Mouse (Mus musculus) spleen, adult 18-20 months (tissue): ENCODE results near the gene Akirin1.

Experiments
- DNase-seq, 2 experiments: peaks; one replicate each; pipeline ENCODE4 v3.0.0; 2022; ENCODE audit warnings: mixed read lengths in 2 of 2

The Akirin1 gene

DNA sequence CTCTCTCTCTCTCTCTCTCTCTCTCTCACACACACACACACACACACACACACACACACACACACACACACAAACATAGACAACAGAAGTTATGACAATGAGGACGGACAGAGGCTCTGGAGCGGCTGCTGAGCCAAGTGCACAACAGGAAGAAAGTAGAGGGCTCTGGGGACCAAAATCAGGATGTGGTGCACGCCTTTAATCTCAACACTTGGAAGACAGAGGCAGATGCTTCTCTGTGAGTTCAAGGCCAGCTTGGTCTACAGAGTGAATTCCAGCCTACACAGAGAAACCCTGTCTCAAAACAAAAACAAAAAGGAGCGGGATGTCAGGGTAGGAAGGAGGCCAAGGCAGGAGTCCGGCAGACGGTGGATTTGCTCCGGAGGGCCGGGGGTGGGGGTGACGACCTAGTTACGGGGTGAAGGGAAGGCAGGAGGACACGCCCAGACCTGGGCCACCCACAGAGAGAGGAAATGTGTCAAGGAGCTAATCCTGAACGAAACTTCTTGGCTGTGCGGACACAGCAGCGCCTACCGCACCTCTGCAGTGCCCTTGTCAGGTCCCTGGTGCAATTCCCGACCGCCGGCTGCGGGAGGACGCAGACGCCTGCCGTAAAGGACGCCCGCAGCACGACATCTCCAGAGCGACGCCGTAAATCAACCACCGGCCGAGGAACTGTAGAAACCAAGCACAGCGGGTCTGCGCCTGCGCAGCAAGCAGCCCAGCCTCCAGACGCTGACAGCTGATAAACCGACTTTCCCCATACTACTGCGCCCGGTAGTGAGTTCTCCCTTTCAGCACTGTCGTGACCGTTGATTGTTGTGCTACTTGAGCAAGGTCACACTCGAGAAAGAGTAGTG, 32.3 kb downstream of the Akirin1 start, which contains the start of gene Ndufs5:
Gene Ndufs5 (minus strand): TSS at position 629 of the 860 bp plus-strand sequence.
- peak; percentile 90 to 97 for DNase-seq

DNA sequence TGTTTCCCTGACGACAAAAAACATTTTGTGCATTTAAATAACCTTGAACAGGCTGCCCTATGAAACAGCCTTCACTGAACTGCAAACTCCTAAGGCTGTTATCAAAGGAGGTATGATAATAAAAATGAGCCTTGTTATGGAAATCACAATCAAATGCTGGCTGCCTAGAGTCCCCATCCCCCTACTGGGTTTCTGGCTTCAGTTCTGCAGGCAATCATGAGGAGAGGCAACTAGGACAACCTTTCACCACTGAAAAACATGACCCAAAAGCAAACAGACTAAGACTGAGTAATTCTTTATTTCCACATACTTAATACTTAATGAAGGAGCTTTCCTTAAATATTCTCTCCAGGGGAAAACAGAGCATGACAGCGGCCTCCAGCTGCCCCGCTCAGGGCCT, 37.7 kb downstream of the Akirin1 start:
- DNase-seq, result no peak

DNA sequence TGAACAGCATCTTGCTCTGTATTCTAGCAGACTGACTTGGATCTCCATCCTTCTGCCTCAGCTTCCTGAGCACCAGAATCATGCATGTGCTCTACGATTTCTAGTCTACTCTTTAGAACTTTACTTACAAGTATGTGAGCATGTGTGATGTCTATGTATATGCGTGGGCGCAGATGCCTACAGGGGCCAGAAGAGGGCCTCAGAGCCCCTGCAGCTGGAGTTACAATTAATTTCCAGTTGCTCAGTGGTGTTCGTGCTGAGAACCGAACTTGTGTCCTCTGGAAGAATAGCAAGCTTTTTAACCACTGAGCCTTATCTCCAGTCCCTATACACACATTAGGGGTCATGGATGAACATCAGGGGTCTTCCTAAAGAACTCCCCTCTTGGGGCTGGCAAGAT, 42.8 kb downstream of the Akirin1 start:
- no peak for DNase-seq

DNA sequence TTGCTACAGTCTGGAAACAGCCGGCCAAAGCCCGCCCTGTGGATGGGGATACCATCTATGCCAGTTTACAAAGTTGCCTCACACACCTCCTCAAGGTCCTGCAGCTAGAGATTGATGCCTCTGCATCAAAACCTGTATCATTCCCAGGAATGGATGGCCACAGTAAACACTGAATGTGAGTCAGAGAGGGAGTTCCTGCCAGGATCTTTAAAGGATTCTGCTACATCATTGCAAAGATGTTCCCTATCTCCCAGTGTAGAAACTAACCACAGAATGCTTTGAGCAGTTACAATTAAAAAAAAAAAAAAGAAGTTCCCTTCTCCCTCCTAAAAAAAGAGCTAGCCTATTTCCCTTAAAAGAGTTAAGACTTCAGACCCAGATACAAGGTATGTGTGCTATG, 44.8 kb downstream of the Akirin1 start:
- DNase-seq, result no peak

DNA sequence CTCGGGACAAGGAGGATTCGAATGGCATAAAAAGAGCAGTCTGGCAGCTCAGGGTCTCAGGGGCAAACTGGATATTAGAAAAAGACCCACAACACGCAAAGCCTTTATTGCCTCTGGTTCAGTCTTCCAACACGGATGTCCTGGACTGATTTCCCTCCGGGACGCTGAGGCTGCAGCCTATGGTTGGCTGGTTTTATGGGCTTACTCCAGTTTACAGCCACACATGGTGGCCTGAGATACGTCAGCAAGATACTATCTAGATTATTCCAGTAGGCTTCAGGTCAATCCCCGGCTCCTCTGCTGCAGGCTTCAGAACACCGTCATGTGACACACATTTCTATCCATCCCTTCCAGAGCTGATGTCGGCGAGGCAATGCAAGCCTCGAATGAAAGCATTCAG, 56.8 kb downstream of the Akirin1 start:
- no peak for DNase-seq

DNA sequence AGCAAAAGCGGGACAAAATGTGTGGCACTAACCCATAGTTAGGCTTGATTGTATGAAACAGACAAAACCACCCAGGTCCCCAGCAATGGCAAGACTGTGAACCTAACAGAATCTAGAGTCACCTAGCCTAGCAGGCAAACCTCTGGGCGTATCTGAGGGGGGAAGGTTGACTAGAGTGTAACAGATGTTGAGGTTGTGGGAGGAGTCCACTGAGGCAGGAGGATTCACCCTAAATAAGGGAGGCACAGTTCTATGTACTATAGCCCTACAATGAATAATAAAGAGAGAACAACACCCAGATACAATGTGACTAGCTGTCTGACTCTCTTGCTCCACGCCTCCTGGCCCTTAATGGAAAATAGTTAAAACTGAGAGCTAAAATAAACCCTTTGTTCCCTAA, 58.1 kb downstream of the Akirin1 start:
- DNase-seq, result no peak

DNA sequence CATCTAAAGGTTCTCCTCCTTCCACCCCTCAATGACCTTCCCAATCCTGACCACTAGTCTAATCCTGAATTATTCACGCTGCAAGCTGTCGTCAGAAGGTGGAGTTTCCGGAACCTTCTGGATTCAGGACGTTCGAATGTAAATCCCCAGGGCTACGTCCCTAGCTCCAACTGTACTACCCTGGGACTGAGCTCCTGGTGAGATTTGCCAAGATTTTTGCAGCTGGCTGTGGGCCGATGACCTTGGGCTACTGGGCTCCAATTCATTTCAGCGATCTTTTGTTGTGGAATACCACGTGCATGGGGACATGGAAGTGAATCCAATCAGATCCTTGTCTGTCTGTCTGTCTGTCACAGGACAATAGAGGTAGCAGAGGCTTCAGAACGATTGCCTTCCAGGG, 59.8 kb downstream of the Akirin1 start:
- no peak for DNase-seq

DNA sequence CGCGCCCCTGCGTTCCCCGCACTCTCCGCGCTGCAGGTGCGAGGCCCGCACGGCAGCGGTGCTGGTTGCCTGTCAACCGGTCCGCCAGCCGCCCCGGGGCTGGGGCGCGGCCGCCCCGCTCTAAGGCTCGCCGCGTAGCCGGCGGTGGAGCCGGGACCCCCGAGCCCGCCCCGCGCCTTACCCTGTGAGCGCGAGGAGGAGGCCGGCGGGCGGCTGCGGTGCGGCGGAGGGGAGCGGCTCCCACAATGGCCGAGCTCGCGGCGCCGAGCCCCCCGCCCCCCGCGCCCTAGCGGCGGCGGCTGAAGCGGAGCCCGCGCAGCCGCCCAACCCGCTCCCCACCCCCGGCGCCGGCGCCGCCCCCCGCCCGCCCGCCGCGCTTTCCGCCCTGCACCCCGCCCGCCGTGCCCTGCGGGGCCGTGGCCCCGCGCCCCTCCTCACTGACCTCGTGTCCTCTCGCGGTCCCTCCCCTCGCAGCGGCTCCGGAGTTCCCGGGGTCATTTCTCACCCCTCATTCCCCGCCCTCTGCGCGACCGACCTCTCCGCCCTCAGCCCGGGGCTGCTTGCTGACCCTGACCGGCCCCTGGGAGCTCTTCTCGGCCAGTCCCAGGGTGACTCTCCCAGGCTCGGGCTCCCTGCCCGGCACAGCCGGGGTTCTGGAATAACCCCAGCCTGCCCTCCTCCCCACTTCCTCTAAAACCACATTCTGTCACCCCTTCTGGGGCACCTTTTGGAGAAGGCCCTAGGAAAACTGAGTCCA, 62.9 kb downstream of the Akirin1 start:
- DNase-seq, result peak in 1 of 2 experiments; percentile 8

DNA sequence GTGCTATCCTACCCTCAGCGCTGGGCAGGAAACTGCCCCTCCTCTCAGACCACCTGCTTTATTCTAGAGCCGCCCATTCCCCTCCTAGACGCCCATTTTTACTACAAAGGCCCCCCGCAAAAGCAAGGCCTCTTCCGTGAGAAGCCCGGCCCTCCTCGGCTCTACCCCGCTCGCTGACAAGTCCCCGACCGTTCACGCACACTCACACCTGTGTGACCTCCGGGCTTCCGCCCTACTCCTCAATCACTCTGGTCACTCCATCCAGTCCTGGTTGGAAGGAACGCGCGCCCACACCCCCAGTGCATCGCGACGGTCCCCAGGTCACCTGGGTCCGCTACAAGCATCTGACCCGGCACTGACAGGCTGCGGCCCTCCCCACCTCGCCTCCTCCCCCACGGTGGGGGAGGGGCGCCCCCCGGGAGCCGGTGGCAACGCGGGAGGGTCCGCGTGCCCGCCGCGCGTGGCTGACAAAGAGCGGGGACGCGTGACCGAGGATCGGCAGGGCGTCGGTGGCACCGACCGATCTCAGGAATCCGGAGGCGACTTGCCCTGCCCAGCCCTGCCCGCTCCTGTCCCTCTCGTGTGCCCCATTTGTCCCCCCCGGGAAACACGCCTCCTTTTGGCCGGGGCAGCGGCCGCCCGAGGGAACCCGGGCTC, 63.6 kb downstream of the Akirin1 start:
- DNase-seq, result no peak

DNA sequence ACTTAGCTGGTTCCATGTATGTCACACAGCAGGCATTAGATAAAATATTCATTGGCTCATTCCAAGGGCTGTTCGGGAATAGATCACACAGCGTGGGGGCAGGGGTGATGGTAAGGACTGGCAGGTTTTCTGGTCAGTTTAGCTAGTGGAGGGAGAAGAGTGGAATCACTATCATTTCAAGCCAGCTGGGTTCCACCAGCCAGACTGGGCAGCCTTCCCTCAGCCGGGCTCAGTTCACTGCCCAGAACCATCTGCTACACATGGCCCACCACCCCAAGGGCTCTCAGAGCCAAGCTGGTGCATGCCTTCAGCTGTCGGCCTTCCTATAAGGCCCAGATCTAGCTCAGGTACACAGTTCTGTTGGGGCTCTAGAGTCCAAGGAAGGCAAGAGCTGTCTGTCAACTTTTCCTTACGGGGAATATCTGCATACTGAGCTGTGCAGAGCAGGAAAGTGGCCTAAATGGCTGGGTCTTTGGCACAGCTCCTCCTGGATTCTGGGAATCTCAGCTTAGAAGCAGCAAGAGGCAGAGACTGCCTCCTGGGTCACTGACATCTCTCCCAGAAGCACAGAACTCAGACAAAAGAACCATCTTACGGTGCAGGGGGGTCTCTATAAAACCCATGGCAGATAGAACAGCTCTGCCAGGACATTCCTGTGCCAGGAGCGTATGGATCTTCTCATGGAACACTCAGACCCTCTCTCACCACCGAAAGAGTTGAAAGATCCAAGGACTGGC, 64.5 kb downstream of the Akirin1 start:
- DNase-seq, result no peak

DNA sequence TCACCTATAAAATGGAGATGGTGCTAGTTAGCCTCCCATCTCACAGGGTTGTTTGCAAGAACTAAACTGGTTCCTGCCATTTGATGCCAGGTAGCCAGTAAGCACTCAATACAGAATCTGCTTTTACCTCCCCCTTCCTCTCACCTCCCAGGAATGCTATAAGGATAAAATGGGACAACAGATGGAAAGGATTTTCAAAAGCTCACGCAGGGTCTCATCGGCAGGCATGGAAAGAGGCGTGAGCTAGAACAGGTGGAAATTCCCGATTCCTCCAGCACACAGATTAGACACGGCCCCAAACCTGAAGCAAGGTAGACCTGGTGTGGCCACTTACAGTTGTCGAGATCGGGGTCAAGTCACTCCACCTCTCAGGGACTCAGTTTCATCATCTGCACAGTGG, 65.1 kb downstream of the Akirin1 start:
- no peak for DNase-seq
